Mouse (Mus musculus): ENCODE measurements around the gene Gm5890. TPM values are rescaled to one million over a fixed set of nuclear protein-coding genes. Genes with fewer than 3 reads are reported as not detected.

Gm5890 gene
- polyA plus RNA-seq (2015; fragmentation: Illumina TruSeq; extraction: RNeasy Lipid Tissue Mini Kit (QIAGEN cat#74804); ENCODE audit: low read depth, low replicate concordance), result not detected

DNA sequence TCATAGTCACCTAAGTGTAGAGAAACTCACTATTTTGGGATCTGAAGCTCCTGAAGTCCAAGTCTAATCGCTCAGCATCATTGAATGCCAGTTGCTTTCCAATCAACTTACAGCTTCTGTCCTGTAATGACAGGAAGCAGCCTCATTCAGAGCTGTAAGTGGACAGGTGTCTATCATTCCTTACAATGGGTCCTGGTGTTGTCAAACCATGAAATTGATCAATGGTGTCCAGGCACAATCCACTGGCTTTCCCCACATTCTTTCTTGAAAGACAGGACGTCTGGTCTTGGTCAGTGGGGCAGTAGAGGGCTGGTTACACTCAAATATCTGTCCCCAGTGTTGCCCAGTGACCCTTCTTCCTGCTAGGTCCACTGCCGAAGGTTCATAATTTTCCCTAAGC, at the start of gene Gm5890:
TSS of gene Gm5890 (minus strand) at position 101 of the 400 bp plus-strand sequence.

DNA sequence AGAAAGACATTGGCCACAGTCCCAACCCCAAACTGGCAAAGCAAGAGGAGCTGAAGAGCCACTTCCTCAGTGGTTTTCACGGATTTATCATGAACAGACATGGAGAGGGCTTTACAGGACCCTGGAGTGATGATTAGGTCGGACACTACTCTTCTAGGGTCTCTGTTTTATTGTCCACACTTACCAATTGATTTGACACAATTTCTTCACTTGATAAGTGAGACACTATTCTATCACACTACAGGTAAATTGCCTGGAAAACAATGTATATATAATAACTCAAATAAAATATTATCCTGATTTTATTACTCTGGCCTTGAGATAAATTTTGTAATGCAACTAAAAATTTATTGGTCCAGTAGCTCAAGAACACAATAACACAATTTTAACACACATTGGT, 28.9 kb downstream of the Gm5890 start, which contains the start of gene Gm4498:
TSS of gene Gm4498 (minus strand) at position 101 of the 400 bp plus-strand sequence.

Other genes with a start within 250 kb of the Gm5890 start
- gene Vmn1r91, start 163.2 kb downstream of the Gm5890 start, polyA plus RNA-seq (2015; fragmentation: Illumina TruSeq; extraction: RNeasy Lipid Tissue Mini Kit (QIAGEN cat#74804); ENCODE audit: low read depth, low replicate concordance), result not detected
- gene Gm16442, start 140.3 kb downstream of the Gm5890 start, polyA plus RNA-seq (2015; fragmentation: Illumina TruSeq; extraction: RNeasy Lipid Tissue Mini Kit (QIAGEN cat#74804); ENCODE audit: low read depth, low replicate concordance), result not detected
- gene Vmn1r93, start 123.7 kb downstream of the Gm5890 start, polyA plus RNA-seq (2015; fragmentation: Illumina TruSeq; extraction: RNeasy Lipid Tissue Mini Kit (QIAGEN cat#74804); ENCODE audit: low read depth, low replicate concordance), result not detected
- not detected for gene Vmn1r94, start 94.5 kb downstream of the Gm5890 start, polyA plus RNA-seq (2015; fragmentation: Illumina TruSeq; extraction: RNeasy Lipid Tissue Mini Kit (QIAGEN cat#74804); ENCODE audit: low read depth, low replicate concordance)
- not detected for gene Vmn1r95, start 69.1 kb downstream of the Gm5890 start, polyA plus RNA-seq (2015; fragmentation: Illumina TruSeq; extraction: RNeasy Lipid Tissue Mini Kit (QIAGEN cat#74804); ENCODE audit: low read depth, low replicate concordance)
- gene Gm6164, start 57.2 kb downstream of the Gm5890 start, polyA plus RNA-seq (2015; fragmentation: Illumina TruSeq; extraction: RNeasy Lipid Tissue Mini Kit (QIAGEN cat#74804); ENCODE audit: low read depth, low replicate concordance), result not detected
- gene Gm4498, start 29.0 kb downstream of the Gm5890 start, polyA plus RNA-seq (2015; fragmentation: Illumina TruSeq; extraction: RNeasy Lipid Tissue Mini Kit (QIAGEN cat#74804); ENCODE audit: low read depth, low replicate concordance), result not detected
- gene Gm4133, start 71.2 kb upstream of the Gm5890 start, polyA plus RNA-seq (2015; fragmentation: Illumina TruSeq; extraction: RNeasy Lipid Tissue Mini Kit (QIAGEN cat#74804); ENCODE audit: low read depth, low replicate concordance), result not detected
- gene Gm5728, start 112.6 kb upstream of the Gm5890 start, polyA plus RNA-seq (2015; fragmentation: Illumina TruSeq; extraction: RNeasy Lipid Tissue Mini Kit (QIAGEN cat#74804); ENCODE audit: low read depth, low replicate concordance), result not detected
- gene Vmn1r100, start 155.1 kb upstream of the Gm5890 start, polyA plus RNA-seq (2015; fragmentation: Illumina TruSeq; extraction: RNeasy Lipid Tissue Mini Kit (QIAGEN cat#74804); ENCODE audit: low read depth, low replicate concordance), result not detected
- gene Vmn1r101, start 179.8 kb upstream of the Gm5890 start, polyA plus RNA-seq (2015; fragmentation: Illumina TruSeq; extraction: RNeasy Lipid Tissue Mini Kit (QIAGEN cat#74804); ENCODE audit: low read depth, low replicate concordance), result not detected
- gene Gm10670, start 212.1 kb upstream of the Gm5890 start, polyA plus RNA-seq (2015; fragmentation: Illumina TruSeq; extraction: RNeasy Lipid Tissue Mini Kit (QIAGEN cat#74804); ENCODE audit: low read depth, low replicate concordance), result not detected
- not detected for gene Vmn1r103, start 247.7 kb upstream of the Gm5890 start, polyA plus RNA-seq (2015; fragmentation: Illumina TruSeq; extraction: RNeasy Lipid Tissue Mini Kit (QIAGEN cat#74804); ENCODE audit: low read depth, low replicate concordance)